Mouse (Mus musculus) myocyte (in vitro differentiated cells): ENCODE data around the gene Tinag.
"Not testable (repeated sequence)": the region's sequence is repeated elsewhere in the genome, so short reads cannot be mapped to it uniquely, and the experiment has no call there.

Experiments used
- CEBPB ChIP-seq: IDR thresholded peaks from 2 replicates; pipeline ENCODE4 v1.6.1; 2011; ENCODE audit warnings: mild to moderate bottlenecking, moderate library complexity; ENCODE audit not compliant: poor library complexity, insufficient read depth, severe bottlenecking
- E2F4 ChIP-seq: IDR thresholded peaks from one replicate; pipeline ENCODE4 v1.6.1; 2011; ENCODE audit warnings: mild to moderate bottlenecking, control low read depth, moderate library complexity; ENCODE audit not compliant: insufficient read depth
- MAX ChIP-seq: IDR thresholded peaks from one replicate; pipeline ENCODE4 v1.6.1; 2011; ENCODE audit warnings: low read depth, mild to moderate bottlenecking, control low read depth
- MYOD1 ChIP-seq, 3 experiments: IDR thresholded peaks; one replicate each; pipeline ENCODE4 v1.6.1; 2011; ENCODE audit warnings: control low read depth in 2 of 3, low read depth in 2 of 3, mild to moderate bottlenecking in 2 of 3, moderate library complexity in 1 of 3; ENCODE audit not compliant: insufficient read length in 2 of 3, control insufficient read depth in 1 of 3
- MYOG ChIP-seq, 3 experiments: IDR thresholded peaks; one replicate each; pipeline ENCODE4 v1.6.1; 2011; ENCODE audit warnings: control low read depth in 2 of 3, low read depth in 2 of 3, mild to moderate bottlenecking in 2 of 3; ENCODE audit not compliant: insufficient read length in 2 of 3, control insufficient read depth in 1 of 3, insufficient read depth in 1 of 3
- POLR2A ChIP-seq: IDR thresholded peaks from one replicate; pipeline ENCODE4 v1.6.1; 2011; ENCODE audit warnings: low read depth, mild to moderate bottlenecking, control low read depth, moderate library complexity; ENCODE audit not compliant: insufficient read length
- POLR2AphosphoS2 ChIP-seq: IDR thresholded peaks from one replicate; pipeline ENCODE4 v1.6.1; 2011; ENCODE audit warnings: low read depth, control low read depth; ENCODE audit not compliant: insufficient read length
- REST ChIP-seq: IDR thresholded peaks from one replicate; pipeline ENCODE4 v1.6.1; 2011; ENCODE audit warnings: mild to moderate bottlenecking, control low read depth, moderate library complexity; ENCODE audit not compliant: insufficient read depth, insufficient read length
- SRF ChIP-seq: IDR thresholded peaks from one replicate; pipeline ENCODE4 v1.6.1; 2011; ENCODE audit warnings: low read depth; ENCODE audit not compliant: control insufficient read depth, insufficient read length
- TCF12 ChIP-seq: IDR thresholded peaks from one replicate; pipeline ENCODE4 v1.6.1; 2011; ENCODE audit warnings: mild to moderate bottlenecking, control low read depth; ENCODE audit not compliant: poor library complexity, insufficient read depth, severe bottlenecking
- TCF3 ChIP-seq: IDR thresholded peaks from one replicate; pipeline ENCODE4 v1.6.1; 2011; ENCODE audit warnings: low read depth, control low read depth; ENCODE audit not compliant: insufficient read length
- USF1 ChIP-seq: IDR thresholded peaks from one replicate; pipeline ENCODE4 v1.6.1; 2011; ENCODE audit warnings: low read depth, mild to moderate bottlenecking, control low read depth, moderate library complexity

DNA sequence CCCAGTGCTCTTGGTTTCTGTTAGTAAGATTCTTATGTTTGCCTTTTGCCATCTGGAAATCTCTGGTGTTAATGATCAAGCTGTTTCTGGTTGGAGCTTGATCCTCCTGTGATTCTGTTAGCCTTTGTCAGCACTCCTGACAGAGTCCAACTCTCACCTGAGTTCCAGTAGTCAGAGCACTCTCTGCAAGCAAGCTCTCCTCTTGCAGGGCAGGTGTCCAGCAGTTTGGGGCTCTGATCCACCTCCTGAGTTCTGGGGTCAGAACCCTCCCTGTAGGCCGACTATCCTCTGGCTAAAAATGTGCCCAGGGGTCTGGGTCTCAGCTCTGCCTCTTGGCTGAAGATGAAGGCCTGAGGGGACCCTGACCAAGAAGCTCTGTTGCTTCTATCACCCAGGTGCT is 37.6 kb upstream of the Tinag start:
- not testable (repeated sequence) for TF ChIP-seq POLR2AphosphoS2; USF1; CEBPB; TCF12; POLR2A; MYOD1 (IDR thresholded peaks at IDR 0.05; ENCODE audit: control insufficient read depth in 1 of 3, insufficient read length in 2 of 3, low read depth in 2 of 3); MAX; MYOG (IDR thresholded peaks at IDR 0.05; ENCODE audit: control insufficient read depth in 1 of 3, insufficient read depth in 1 of 3, insufficient read length in 2 of 3, low read depth in 2 of 3); E2F4; TCF3; SRF; REST
